Mouse (Mus musculus) hindbrain, embryonic 16.5 days (tissue): ENCODE data around the gene Iqsec1. TPM values are rescaled to one million over a fixed set of nuclear protein-coding genes. Genes with fewer than 3 reads are reported as not detected.
A peak's percentile ranks its signal among the peaks of the same experiment; 100 is the strongest.

Experiments
- ATAC-seq: fragments of 200-750 bp; cut with Nextera tagmentation; 2 replicates; pipeline ENCODE4 v1.8.0; 2017; ENCODE audit warnings: moderate TSS enrichment, moderate library complexity
- H3K27ac ChIP-seq: fragments of 300-500 bp; sonication (generic); 2 replicates; pipeline ENCODE4 v1.5.1; 2014; ENCODE audit warnings: low read depth, mild to moderate bottlenecking, control low read depth, low read length, moderate library complexity
- H3K27me3 ChIP-seq: fragments of 300-500 bp; sonication (generic); replicated peaks from 2 replicates; pipeline ENCODE4 v1.6.1; 2014; ENCODE audit warnings: low read length; ENCODE audit not compliant: control insufficient read depth, insufficient read depth
- H3K36me3 ChIP-seq: fragments of 300-500 bp; sonication (generic); 2 replicates; pipeline ENCODE4 v1.6.1; 2014; ENCODE audit warnings: mild to moderate bottlenecking, low read length, moderate library complexity, mixed read lengths; ENCODE audit not compliant: control insufficient read depth, insufficient read depth
- H3K4me1 ChIP-seq: fragments of 300-500 bp; sonication (generic); 2 replicates; pipeline ENCODE4 v1.6.1; 2014; ENCODE audit warnings: low read depth, low read length; ENCODE audit not compliant: control insufficient read depth, insufficient read depth
- H3K4me2 ChIP-seq: fragments of 300-500 bp; sonication (generic); 2 replicates; pipeline ENCODE4 v1.6.1; 2014; ENCODE audit warnings: mild to moderate bottlenecking, low read length, control low read depth, moderate library complexity
- H3K4me3 ChIP-seq: fragments of 300-500 bp; sonication (generic); 2 replicates; pipeline ENCODE4 v1.5.1; 2014; ENCODE audit warnings: mild to moderate bottlenecking, low read length, control low read depth, moderate library complexity
- H3K9ac ChIP-seq: fragments of 300-500 bp; sonication (generic); 2 replicates; pipeline ENCODE4 v1.6.1; 2014; ENCODE audit warnings: low read depth, mild to moderate bottlenecking, control low read depth, low read length, moderate library complexity
- H3K9me3 ChIP-seq: fragments of 300-500 bp; sonication (generic); 2 replicates; pipeline ENCODE4 v1.6.1; 2014; ENCODE audit warnings: mild to moderate bottlenecking, low read length, moderate library complexity; ENCODE audit not compliant: control insufficient read depth
- whole genome bisulfite sequencing: fragments of 180-500 bp; shearing (Covaris S2); extraction: QIAGEN DNeasy Blood & Tissue Kit; methylation state at CpG from one replicate; pipeline ENCODE4 v1.1.7; 2014; 5-methylcytosine and 5-hydroxymethylcytosine counted together
- polyA plus RNA-seq: library from polyadenylated mRNA; unstranded; fragments of >200 nt; fragmentation: Nextera tagmentation; extraction: Ambion mirVana; gene quantifications from 2 replicates; pipeline ENCODE4 v1.2.1, GENCODE M21; 2015

The Iqsec1 gene
- polyA plus RNA-seq, 1 experiment from 2014 or later = 25.8 TPM

- H3K4me2 ChIP-seq = peak overlapping the region; percentile 50
- ATAC-seq = no peak
- no peaks in the 10 kb centered on the region for H3K9me3 ChIP-seq
- H3K27me3 ChIP-seq = no peaks in the 10 kb centered on the region
- H3K4me3 ChIP-seq = peak overlapping the region; percentile 7; the same call in 1 of the 2 replicates
- H3K36me3 ChIP-seq = no peaks in the 10 kb centered on the region
- H3K9ac ChIP-seq = no peak overlapping the region
- peak overlapping the region; percentile 92 for H3K27ac ChIP-seq
- H3K4me1 ChIP-seq = peaks cover 53% of the 10 kb centered on the region
- 30% methylated on average over 2 of the region's 2 CpGs for WGBS
Observed at GRCm38 (mm10) chr6:90780532-90780931, 208.0 kb downstream of the Iqsec1 start.

GRCm38 (mm10) chr6:90778841-90779240 lies 209.6 kb downstream of the Iqsec1 start:
- no peak for ATAC-seq
- Histone ChIP-seq H3K9ac (no peak overlapping the region), H3K36me3 (no peaks in the 10 kb centered on the region), H3K4me3 (no peak overlapping the region), H3K4me1 (peaks cover 49% of the 10 kb centered on the region), H3K27ac (peak overlapping the region; percentile 1; the same call in 1 of the 2 replicates), H3K9me3 (no peaks in the 10 kb centered on the region), H3K4me2 (peak overlapping the region; percentile 50; the same call in 1 of the 2 replicates), H3K27me3 (no peaks in the 10 kb centered on the region)
- WGBS = 38% methylated on average over 6 of the region's 6 CpGs

- Histone ChIP-seq H3K9ac (no peak overlapping the region), H3K4me2 (no peak overlapping the region), H3K36me3 (no peaks in the 10 kb centered on the region), H3K4me3 (no peak overlapping the region), H3K4me1 (peaks cover 36% of the 10 kb centered on the region), H3K9me3 (no peaks in the 10 kb centered on the region), H3K27me3 (no peaks in the 10 kb centered on the region), H3K27ac (no peak overlapping the region)
- no peak for ATAC-seq
- WGBS = 89% methylated on average over 1 of the region's 1 CpGs
Observed at GRCm38 (mm10) chr6:90777302-90777701, 211.2 kb downstream of the Iqsec1 start.

- no peaks in the 10 kb centered on the region for H3K9me3 ChIP-seq
- no peaks in the 10 kb centered on the region for H3K27me3 ChIP-seq
- no peak overlapping the region for H3K4me3 ChIP-seq
- no peak for ATAC-seq
- peaks cover 21% of the 10 kb centered on the region for H3K4me1 ChIP-seq
- H3K27ac ChIP-seq = no peak overlapping the region
- no peak overlapping the region for H3K4me2 ChIP-seq
- no peak overlapping the region for H3K9ac ChIP-seq
- 92% methylated on average over 1 of the region's 1 CpGs for WGBS
- no peaks in the 10 kb centered on the region for H3K36me3 ChIP-seq
Observed at GRCm38 (mm10) chr6:90775606-90776005, 212.9 kb downstream of the Iqsec1 start.

- Histone ChIP-seq H3K27ac (peak overlapping the region; percentile 62), H3K4me1 (peaks cover 8% of the 10 kb centered on the region), H3K4me3 (no peak overlapping the region), H3K9me3 (no peaks in the 10 kb centered on the region), H3K36me3 (no peaks in the 10 kb centered on the region), H3K4me2 (no peak overlapping the region), H3K9ac (no peak overlapping the region), H3K27me3 (no peaks in the 10 kb centered on the region)
- peak; percentile 72 for ATAC-seq
Observed at GRCm38 (mm10) chr6:90773811-90774233, 214.7 kb downstream of the Iqsec1 start.

GRCm38 (mm10) chr6:90772120-90772519 lies 216.4 kb downstream of the Iqsec1 start:
- Histone ChIP-seq H3K9me3 (no peaks in the 10 kb centered on the region), H3K9ac (no peak overlapping the region), H3K27me3 (no peaks in the 10 kb centered on the region), H3K36me3 (no peaks in the 10 kb centered on the region), H3K4me2 (no peak overlapping the region), H3K4me1 (peaks cover 8% of the 10 kb centered on the region), H3K4me3 (no peak overlapping the region), H3K27ac (no peak overlapping the region)
- no peak for ATAC-seq
- 86% methylated on average over 5 of the region's 5 CpGs for WGBS

GRCm38 (mm10) chr6:90768526-90768925 lies 220.0 kb downstream of the Iqsec1 start:
- ATAC-seq = no peak
- no peaks in the 10 kb centered on the region for H3K36me3 ChIP-seq
- no peak overlapping the region for H3K4me2 ChIP-seq
- WGBS = 72% methylated on average over 2 of the region's 2 CpGs
- no peak overlapping the region for H3K4me3 ChIP-seq
- no peaks in the 10 kb centered on the region for H3K27me3 ChIP-seq
- no peak overlapping the region for H3K27ac ChIP-seq
- peaks cover 15% of the 10 kb centered on the region for H3K4me1 ChIP-seq
- no peak overlapping the region for H3K9ac ChIP-seq
- no peaks in the 10 kb centered on the region for H3K9me3 ChIP-seq

GRCm38 (mm10) chr6:90767874-90768273 lies 220.6 kb downstream of the Iqsec1 start:
- H3K4me1 ChIP-seq = peaks cover 16% of the 10 kb centered on the region
- no peak overlapping the region for H3K4me2 ChIP-seq
- ATAC-seq = no peak
- no peaks in the 10 kb centered on the region for H3K9me3 ChIP-seq
- 100% methylated on average over 1 of the region's 1 CpGs for WGBS
- no peaks in the 10 kb centered on the region for H3K36me3 ChIP-seq
- no peak overlapping the region for H3K4me3 ChIP-seq
- no peak overlapping the region for H3K27ac ChIP-seq
- H3K9ac ChIP-seq = no peak overlapping the region
- H3K27me3 ChIP-seq = no peaks in the 10 kb centered on the region

- ATAC-seq = no peak
- Histone ChIP-seq H3K9me3 (no peaks in the 10 kb centered on the region), H3K4me1 (peaks cover 34% of the 10 kb centered on the region), H3K36me3 (no peaks in the 10 kb centered on the region), H3K27ac (peak overlapping the region; percentile 70), H3K9ac (no peak overlapping the region), H3K27me3 (no peaks in the 10 kb centered on the region), H3K4me3 (no peak overlapping the region), H3K4me2 (no peak overlapping the region)
- 13% methylated on average over 2 of the region's 2 CpGs for WGBS
Observed at GRCm38 (mm10) chr6:90764753-90765152, 223.7 kb downstream of the Iqsec1 start.
